Comparison of ENCODE assay signal across 21 mouse cellular contexts in genomic region chr1:165687861-165688260, GRCm38 (mm10). TPM values are rescaled to one million over a fixed set of nuclear protein-coding genes. Genes with fewer than 3 reads are reported as not detected.
DNase-seq lines count a peak whose midpoint lies in the region; ATAC-seq and TF ChIP-seq lines count a peak whose summit lies in the region.
"Had no signal": no experiment of that assay in that cellular context is flagged by ENCODE, and none has a peak within 500 bp of the region (broad histone marks: within the 10 kb centered on the region; RNA-seq: fewer than 3 reads in every experiment).

No protein-coding gene starts in this region.

- no peak for ATAC-seq in heart, embryonic 13.5 days (ENCODE audit: extremely low read depth, insufficient number of reproducible peaks, low FRiP score, low TSS enrichment)
- no peak for ATAC-seq in heart, embryonic 14.5 days (ENCODE audit: insufficient number of reproducible peaks, insufficient read depth, low FRiP score, low read depth)
- ATAC-seq in heart, embryonic 16.5 days (replicated peaks; ENCODE audit: extremely low read depth, insufficient read depth, low FRiP score) = no peak
- ATAC-seq in frontal cortex, adult (ENCODE audit: low TSS enrichment) = no peak
- ATAC-seq: forebrain, embryonic 15.5 days; hindbrain, embryonic 16.5 days; inflammation-experienced regulatory T-cells, adult 6 months; intestine, postnatal 0 days had no signal

- H3K4me2 ChIP-seq in heart, embryonic 13.5 days = no peak overlapping the region; the same call in 1 of the 2 replicates
- no peak overlapping the region for H3K4me2 ChIP-seq in heart, embryonic 14.5 days (ENCODE audit: low read length)
- no peak overlapping the region for H3K4me2 ChIP-seq in heart, embryonic 16.5 days (ENCODE audit: low read depth, low read length)
- H3K4me2 ChIP-seq: embryonic facial prominence, embryonic 15.5 days; forebrain, embryonic 15.5 days; hindbrain, embryonic 12.5 days had no signal

- DNase-seq in heart, adult 2 months = no peak
- DNase-seq in heart, adult 9 months (ENCODE audit: low spot score in 2 of 2) = no peak
- no peak for DNase-seq in heart, postnatal 36 days
- DNase-seq: adrenal gland, adult 2 months; adrenal gland, postnatal 25 days; cerebellum, adult 2 months; cerebellum, postnatal 10 days; gastrocnemius, postnatal 25 days; kidney, postnatal 10 days had no signal

- peaks cover 72% of the 10 kb centered on the region for H3K36me3 ChIP-seq in heart, adult 2 months (ENCODE audit: control insufficient read depth, insufficient read depth, low read length)
- peaks cover 13% of the 10 kb centered on the region for H3K36me3 ChIP-seq in heart, embryonic 13.5 days
- H3K36me3 ChIP-seq in heart, embryonic 14.5 days (ENCODE audit: control insufficient read depth, insufficient read depth, low read length) = peaks cover 27% of the 10 kb centered on the region
- 0 out of 2 replicates have a peak, but pooled peaks cover 3% of the 10 kb centered on the region for H3K36me3 ChIP-seq in heart, embryonic 16.5 days (ENCODE audit: control insufficient read depth, insufficient read depth)
- H3K36me3 ChIP-seq: embryonic facial prominence, embryonic 15.5 days; forebrain, embryonic 10.5 days; forebrain, embryonic 15.5 days; hindbrain, embryonic 12.5 days had no signal

- peak overlapping the region; percentile 64 for H3K27ac ChIP-seq in heart, adult 2 months
- peak overlapping the region; percentile 86 for H3K27ac ChIP-seq in heart, embryonic 13.5 days (replicated peaks)
- H3K27ac ChIP-seq in heart, embryonic 14.5 days (replicated peaks in 1 of 2; ENCODE audit: control insufficient read depth in 1 of 2, insufficient read depth in 1 of 2, low read depth in 2 of 2, low read length in 2 of 2) = peak overlapping the region; percentile 11 to 82; a peak in 3 of 4 replicates
- peak overlapping the region; percentile 67 for H3K27ac ChIP-seq in heart, embryonic 16.5 days (ENCODE audit: low read length)
- H3K27ac ChIP-seq: embryonic facial prominence, embryonic 15.5 days; forebrain, embryonic 10.5 days; forebrain, embryonic 15.5 days; hindbrain, embryonic 12.5 days had no signal

- H3K4me1 ChIP-seq in heart, adult 2 months (ENCODE audit: control insufficient read depth, insufficient read depth, low read length) = peaks cover 58% of the 10 kb centered on the region
- peaks cover 98% of the 10 kb centered on the region for H3K4me1 ChIP-seq in heart, embryonic 13.5 days
- H3K4me1 ChIP-seq in heart, embryonic 14.5 days (ENCODE audit: control insufficient read depth in 2 of 2, insufficient read depth in 2 of 2, low read length in 2 of 2) = peaks cover 63 to 98% of the 10 kb centered on the region in 2 experiments
- H3K4me1 ChIP-seq in heart, embryonic 16.5 days (ENCODE audit: control insufficient read depth, insufficient read depth, low read length) = peaks cover 85% of the 10 kb centered on the region
- H3K4me1 ChIP-seq: forebrain, embryonic 15.5 days had no signal

- intact Hi-C loops in heart, adult 2 months (cut with DNase I) = no loop called here
- intact Hi-C loops in heart, postnatal 36 days (cut with DNase I) = no loop called here

- no peaks in the 10 kb centered on the region for H3K27me3 ChIP-seq in heart, adult 2 months (ENCODE audit: control insufficient read depth, insufficient read depth, low read length)
- no peaks in the 10 kb centered on the region for H3K27me3 ChIP-seq in heart, embryonic 13.5 days (replicated peaks)
- H3K27me3 ChIP-seq in heart, embryonic 14.5 days (ENCODE audit: control insufficient read depth, insufficient read depth, low read length) = no peaks in the 10 kb centered on the region
- no peaks in the 10 kb centered on the region for H3K27me3 ChIP-seq in heart, embryonic 16.5 days (ENCODE audit: control insufficient read depth, insufficient read depth, low read length)
- H3K27me3 ChIP-seq: embryonic facial prominence, embryonic 15.5 days; forebrain, embryonic 15.5 days; hindbrain, embryonic 12.5 days had no signal

- H3K9ac ChIP-seq in heart, adult 2 months (ENCODE audit: low read depth, low read length) = peak overlapping the region; percentile 16; the same call in 1 of the 2 replicates
- peak overlapping the region; percentile 50; the same call in 1 of the 2 replicates for H3K9ac ChIP-seq in heart, embryonic 13.5 days
- peak overlapping the region; percentile 21; the same call in 1 of the 2 replicates for H3K9ac ChIP-seq in heart, embryonic 14.5 days (ENCODE audit: low read length)
- 0 out of 2 replicates have a peak overlapping the region, but pooled peaks have one; percentile 30 for H3K9ac ChIP-seq in heart, embryonic 16.5 days (ENCODE audit: low read length)
- H3K9ac ChIP-seq: embryonic facial prominence, embryonic 15.5 days; forebrain, embryonic 15.5 days; hindbrain, embryonic 12.5 days had no signal

- no peak for TF ChIP-seq POLR2A in heart, adult 2 months (IDR thresholded peaks at IDR 0.05; ENCODE audit: insufficient read depth, low read depth, low read length)

- no peaks in the 10 kb centered on the region for H3K9me3 ChIP-seq in heart, embryonic 13.5 days
- H3K9me3 ChIP-seq in heart, embryonic 14.5 days (ENCODE audit: control insufficient read depth, low read length) = no peaks in the 10 kb centered on the region
- no peaks in the 10 kb centered on the region for H3K9me3 ChIP-seq in heart, embryonic 16.5 days (replicated peaks; ENCODE audit: control insufficient read depth, low read length)
- H3K9me3 ChIP-seq: embryonic facial prominence, embryonic 15.5 days; forebrain, embryonic 10.5 days; forebrain, embryonic 15.5 days; hindbrain, embryonic 12.5 days had no signal

- TF ChIP-seq CTCF in heart, adult 2 months (IDR thresholded peaks at IDR 0.05) = no peak

- 45% methylated on average over 2 of the region's 2 CpGs for WGBS in heart, adult 2 months
- 68% methylated on average over 2 of the region's 2 CpGs for whole genome bisulfite sequencing in heart, embryonic 13.5 days
- WGBS in heart, embryonic 14.5 days = 57% methylated on average over 2 of the region's 2 CpGs
- 63% methylated on average over 2 of the region's 2 CpGs for WGBS in heart, embryonic 16.5 days

- H3K4me3 ChIP-seq in heart, adult 2 months = no peak overlapping the region
- H3K4me3 ChIP-seq in heart, embryonic 13.5 days = no peak overlapping the region
- H3K4me3 ChIP-seq in heart, embryonic 14.5 days (ENCODE audit: control insufficient read depth in 1 of 2, insufficient read depth in 1 of 2, low read depth in 1 of 2, low read length in 2 of 2) = no peak overlapping the region
- H3K4me3 ChIP-seq in heart, embryonic 16.5 days (ENCODE audit: low read length) = no peak overlapping the region
- H3K4me3 ChIP-seq: embryonic facial prominence, embryonic 15.5 days; erythroblast, embryonic 14.5 days; forebrain, embryonic 10.5 days; forebrain, embryonic 15.5 days; hindbrain, embryonic 12.5 days had no signal

- no peak for TF ChIP-seq EP300 in heart, adult 2 months (IDR thresholded peaks at IDR 0.05; ENCODE audit: insufficient read depth, low read depth, low read length)

- peaks cover 2% of the 10 kb centered on the region; the same call in 1 of the 2 replicates for H3K79me2 ChIP-seq in heart, adult 2 months (replicated peaks; ENCODE audit: control insufficient read depth, insufficient read depth, low read length)

RNA-seq across cellular contexts. Expression of gene Rcsd1, which starts 21.7 kb away (rescaled TPM):
- 10 to 100 TPM; 68.7 to 81.5 TPM for total RNA-seq in heart, adult 2 months (2021)
- 57.2 and 86.2 TPM in 2 replicates for polyA plus RNA-seq in heart, adult 2 months (2012; rRNA removed)
- 83.9 and 95.4 TPM in 2 replicates for polyA plus RNA-seq in heart, embryonic 13.5 days (2015; fragmentation: Nextera tagmentation; extraction: Ambion mirVana)
- 10 to 100 TPM; 74.2 to 80.7 TPM for total RNA-seq in heart, postnatal 36 days (2021)
- 81.2 and 86.3 TPM in 2 replicates for polyA plus RNA-seq in heart, embryonic 14.5 days (2014; fragmentation: Nextera tagmentation; extraction: Ambion mirVana)
- 99.3 and 111 TPM in 2 replicates for polyA plus RNA-seq in heart, embryonic 16.5 days (2015; fragmentation: Nextera tagmentation; extraction: Ambion mirVana)

RNA-seq across cellular contexts. Expression of gene Mpzl1, which starts 53.5 kb away (rescaled TPM):
- 10 to 100 TPM; 15.1 to 19.7 TPM for total RNA-seq in heart, adult 2 months (2021)
- 18.3 and 25.6 TPM in 2 replicates for polyA plus RNA-seq in heart, adult 2 months (2012; rRNA removed)
- 106 and 116 TPM in 2 replicates for polyA plus RNA-seq in heart, embryonic 13.5 days (2015; fragmentation: Nextera tagmentation; extraction: Ambion mirVana)
- 10 to 100 TPM; 14.4 to 21.4 TPM for total RNA-seq in heart, postnatal 36 days (2021)
- 121 TPM in 2 replicates for polyA plus RNA-seq in heart, embryonic 14.5 days (2014; fragmentation: Nextera tagmentation; extraction: Ambion mirVana)
- 95.3 and 104 TPM in 2 replicates for polyA plus RNA-seq in heart, embryonic 16.5 days (2015; fragmentation: Nextera tagmentation; extraction: Ambion mirVana)
